Mouse (Mus musculus) C2C12 (cell line): ENCODE results near the gene Rbm18.

Experiments used
- CEBPB ChIP-seq: IDR thresholded peaks from one replicate; pipeline ENCODE4 v1.6.1; 2011; ENCODE audit warnings: low read depth, mild to moderate bottlenecking, control low read depth, moderate library complexity
- CTCF ChIP-seq: IDR thresholded peaks from one replicate; pipeline ENCODE4 v1.5.1; 2011; ENCODE audit not compliant: control insufficient read depth, insufficient read depth, insufficient read length
- MAX ChIP-seq: IDR thresholded peaks from one replicate; pipeline ENCODE4 v1.6.1; 2011; ENCODE audit warnings: mild to moderate bottlenecking, control low read depth
- MYOD1 ChIP-seq: IDR thresholded peaks from one replicate; pipeline ENCODE4 v1.6.1; 2011; ENCODE audit warnings: low read depth; ENCODE audit not compliant: control insufficient read depth, insufficient read length
- MYOG ChIP-seq: IDR thresholded peaks from one replicate; pipeline ENCODE4 v1.6.1; 2011; ENCODE audit not compliant: control insufficient read depth, insufficient read length; ENCODE audit errors: extremely low read depth
- USF1 ChIP-seq: IDR thresholded peaks from one replicate; pipeline ENCODE4 v1.6.1; 2011; ENCODE audit warnings: low read depth, mild to moderate bottlenecking, control low read depth, moderate library complexity

DNA sequence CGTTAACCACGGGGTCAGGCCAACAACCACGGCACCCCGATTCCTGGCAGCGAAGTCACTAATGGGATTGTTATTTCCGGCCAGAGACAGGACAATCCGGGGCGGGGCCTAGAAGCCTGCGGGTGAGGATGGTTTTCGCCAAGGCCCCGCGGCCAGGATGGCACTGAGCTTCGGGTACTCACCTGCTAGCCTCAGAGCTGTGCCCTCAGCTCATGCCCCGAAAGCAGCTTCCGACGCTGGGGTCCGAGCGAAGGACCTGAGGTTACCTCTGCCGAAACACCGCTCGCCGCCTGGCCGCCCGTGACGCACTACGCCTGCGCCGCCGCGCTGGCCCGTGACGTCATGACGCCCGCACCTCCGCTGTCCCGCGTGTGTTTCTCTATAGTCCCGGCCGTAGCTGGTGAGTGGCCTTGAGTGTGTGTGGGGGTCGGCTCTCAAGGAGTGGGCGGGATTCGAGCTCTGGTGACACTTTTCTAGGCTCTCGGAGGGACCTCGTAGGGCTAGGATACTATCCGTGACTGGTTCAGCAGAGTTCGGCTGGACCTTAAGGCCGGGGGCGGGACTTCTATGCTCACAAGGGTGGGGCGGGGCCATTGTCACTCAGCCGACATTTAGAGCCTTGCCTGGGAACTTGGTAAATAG is at the start of gene Rbm18, which contains the start of gene Mrrf:
- TF ChIP-seq CTCF (no peak), MYOG (no peak), MYOD1 (no peak), USF1 (no peak), MAX (peak; percentile 8), CEBPB (no peak)
